Mouse (Mus musculus): ENCODE results near the gene Smchd1.
"Not testable (repeated sequence)": the region's sequence is repeated elsewhere in the genome, so short reads cannot be mapped to it uniquely, and the experiment has no call there.

GRCm38 (mm10) chr17:71422502-71422901, 52.6 kb downstream of the Smchd1 start:
- TF ChIP-seq POLR2A (IDR thresholded peaks at IDR 0.05; ENCODE audit: low read depth, low read length); CTCF (IDR thresholded peaks at IDR 0.05; ENCODE audit: extremely low read depth, insufficient read length, insufficient replicate concordance, low read depth, low read length): not testable (repeated sequence)
